Mouse (Mus musculus) adipocyte (in vitro differentiated cells): ENCODE data around the gene Ccdc137.

Experiments used
- DNase-seq: peaks from one replicate; pipeline ENCODE4 v3.0.0-alpha.2; 2016; ENCODE audit warnings: low spot score

The Ccdc137 gene

GRCm38 (mm10) chr11:120463536-120463935, 5.6 kb downstream of the Ccdc137 start:
- no peak for DNase-seq

DNA sequence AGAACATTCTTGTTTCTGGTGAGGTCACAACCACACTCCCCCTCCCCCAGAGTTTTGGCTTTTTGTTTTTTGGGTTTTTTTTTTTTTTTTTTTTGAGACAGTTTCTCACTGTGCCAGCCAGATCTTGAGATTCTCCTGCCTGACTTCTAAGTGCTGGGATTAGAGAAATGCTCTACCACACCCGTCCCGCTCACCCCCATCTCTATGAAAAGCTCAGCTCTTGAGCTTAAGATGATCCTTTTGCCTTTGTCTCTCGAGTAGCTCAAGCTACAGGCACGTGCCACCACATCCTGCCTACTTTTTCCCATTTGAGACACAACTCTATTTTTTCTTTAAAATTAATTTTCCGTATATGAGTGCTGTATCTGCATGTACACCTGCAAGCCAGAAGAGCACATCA, 6.5 kb downstream of the Ccdc137 start:
- DNase-seq, result no peak

DNA sequence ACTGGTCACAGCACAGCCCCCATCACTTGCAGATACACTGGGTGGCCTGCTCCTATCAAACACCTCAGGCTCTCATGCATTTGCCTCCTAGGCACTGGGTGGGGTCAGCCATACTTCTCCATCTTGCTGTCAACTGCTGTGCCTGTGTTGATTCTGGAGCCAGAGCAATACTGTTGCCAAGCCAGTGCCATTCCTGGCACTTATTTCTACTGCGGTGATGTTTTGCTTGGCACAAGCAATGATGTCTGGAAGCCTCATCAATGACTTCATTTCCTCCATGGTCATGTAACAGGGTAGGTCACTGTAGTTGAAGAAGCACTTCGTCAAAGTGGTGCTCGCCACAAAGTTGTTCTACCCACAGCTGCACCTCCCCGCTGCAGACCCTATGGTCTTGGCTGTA, 7.6 kb downstream of the Ccdc137 start:
- peak; percentile 60 for DNase-seq

DNA sequence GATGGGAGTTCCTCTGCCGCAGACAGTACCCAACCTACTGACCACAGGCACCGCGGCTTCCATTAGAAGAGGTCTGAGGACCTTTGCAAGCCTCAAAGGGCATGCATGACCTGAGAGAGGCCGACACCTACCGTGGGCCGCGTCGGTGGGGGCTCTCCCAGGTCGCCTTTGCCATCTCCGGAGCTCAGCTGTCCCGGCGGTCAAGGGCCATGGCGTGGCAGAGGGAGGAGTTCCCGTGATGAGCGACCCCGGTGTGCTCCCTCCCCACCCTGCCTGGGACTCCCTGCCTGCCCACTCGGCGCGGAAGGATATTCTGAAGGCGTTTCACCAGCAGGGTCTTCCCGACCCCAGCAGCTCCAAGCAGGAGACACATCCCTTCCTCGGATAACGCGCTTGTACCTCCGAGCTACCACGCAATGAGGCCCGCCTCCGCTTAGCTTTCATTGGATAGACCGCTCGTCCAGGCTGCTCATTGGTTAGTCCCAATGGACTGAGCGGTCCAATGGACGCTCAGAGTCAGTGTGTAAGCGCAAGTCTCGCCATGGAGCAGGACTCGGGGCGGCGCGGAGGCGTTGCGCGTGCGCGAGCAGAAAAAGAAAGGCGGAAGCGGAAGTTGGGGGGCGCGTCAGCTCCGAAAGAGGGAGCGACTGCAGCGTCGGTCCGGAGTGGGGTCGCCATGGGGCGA, 9.3 kb downstream of the Ccdc137 start, which contains the start of gene Arl16:
Gene Arl16, minus strand, starts transcription at position 557 of the 685 bp plus-strand sequence.
- DNase-seq, result peak; percentile 98

GRCm38 (mm10) chr11:120467736-120468092, 9.8 kb downstream of the Ccdc137 start:
- no peak for DNase-seq

GRCm38 (mm10) chr11:120472052-120472451, 14.1 kb downstream of the Ccdc137 start:
- no peak for DNase-seq

DNA sequence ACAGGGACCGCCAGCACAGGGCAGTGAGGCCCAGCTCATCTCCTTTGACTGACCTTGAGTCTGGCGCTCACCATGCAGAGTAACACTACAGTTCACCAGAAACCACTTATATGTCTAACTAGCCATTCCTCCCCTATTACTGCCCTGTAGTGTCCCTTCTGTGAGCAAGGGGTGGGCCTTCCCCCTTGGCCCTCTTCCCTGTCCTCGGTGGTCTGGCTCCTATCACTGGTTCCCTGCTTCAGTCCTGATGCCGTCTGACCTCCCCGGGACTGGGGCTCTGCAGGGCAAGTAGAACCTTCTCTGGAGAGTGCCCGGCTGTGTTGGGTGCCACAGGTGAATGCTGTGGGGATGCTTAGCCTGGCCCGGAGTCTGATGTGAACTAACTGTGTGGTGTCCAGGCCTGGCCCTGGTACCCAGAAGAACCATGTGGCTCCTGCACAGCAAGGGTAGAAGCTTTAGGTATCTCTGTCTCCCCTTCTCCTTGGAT, 25.6 kb downstream of the Ccdc137 start:
- no peak for DNase-seq

GRCm38 (mm10) chr11:120484265-120484981, 26.5 kb downstream of the Ccdc137 start, which contains the start of gene Mrpl12:
Gene Mrpl12, plus strand, starts transcription at chr11:120484613.
- peak; percentile 95 for DNase-seq

DNA sequence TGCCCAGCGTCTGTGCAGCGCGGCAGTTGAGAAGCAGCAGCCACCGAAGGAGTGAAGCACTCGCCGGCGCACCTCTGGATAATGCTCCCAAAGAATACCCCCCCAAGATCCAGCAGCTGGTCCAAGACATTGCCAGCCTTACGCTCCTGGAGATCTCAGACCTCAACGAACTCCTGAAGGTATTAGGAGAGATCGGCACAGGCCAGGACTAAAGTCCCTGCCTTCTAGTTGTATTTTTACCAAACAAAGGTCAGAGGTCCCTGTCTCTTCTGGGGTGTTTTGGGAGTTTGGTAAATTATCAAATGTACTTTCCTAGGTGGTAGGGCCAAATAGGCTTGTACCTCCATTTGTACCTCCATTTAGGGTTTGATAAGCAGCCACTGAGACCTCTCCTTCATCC, 27.3 kb downstream of the Ccdc137 start:
- no peak for DNase-seq

DNA sequence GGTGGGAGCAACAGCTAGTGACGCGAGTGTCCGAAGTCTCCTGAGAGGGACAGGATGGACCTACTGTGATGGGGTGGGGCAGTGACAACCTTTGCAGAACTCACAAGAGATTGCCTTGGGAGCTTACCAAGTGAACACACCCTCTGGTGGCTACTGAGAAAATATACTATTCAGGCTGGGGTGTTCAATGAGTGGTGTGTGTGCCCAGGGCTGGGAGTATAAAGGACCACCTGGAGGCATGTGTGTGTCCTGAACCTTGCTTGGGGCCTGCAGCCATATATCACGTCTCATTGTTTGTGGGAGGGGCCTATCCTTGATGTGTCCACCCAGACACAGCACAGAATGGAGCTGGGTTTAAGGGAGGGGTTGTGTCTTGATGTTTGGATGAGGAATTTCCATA, 30.6 kb downstream of the Ccdc137 start:
- DNase-seq, result peak; percentile 33

GRCm38 (mm10) chr11:120489054-120489761, 31.3 kb downstream of the Ccdc137 start:
- peak; percentile 95 for DNase-seq

DNA sequence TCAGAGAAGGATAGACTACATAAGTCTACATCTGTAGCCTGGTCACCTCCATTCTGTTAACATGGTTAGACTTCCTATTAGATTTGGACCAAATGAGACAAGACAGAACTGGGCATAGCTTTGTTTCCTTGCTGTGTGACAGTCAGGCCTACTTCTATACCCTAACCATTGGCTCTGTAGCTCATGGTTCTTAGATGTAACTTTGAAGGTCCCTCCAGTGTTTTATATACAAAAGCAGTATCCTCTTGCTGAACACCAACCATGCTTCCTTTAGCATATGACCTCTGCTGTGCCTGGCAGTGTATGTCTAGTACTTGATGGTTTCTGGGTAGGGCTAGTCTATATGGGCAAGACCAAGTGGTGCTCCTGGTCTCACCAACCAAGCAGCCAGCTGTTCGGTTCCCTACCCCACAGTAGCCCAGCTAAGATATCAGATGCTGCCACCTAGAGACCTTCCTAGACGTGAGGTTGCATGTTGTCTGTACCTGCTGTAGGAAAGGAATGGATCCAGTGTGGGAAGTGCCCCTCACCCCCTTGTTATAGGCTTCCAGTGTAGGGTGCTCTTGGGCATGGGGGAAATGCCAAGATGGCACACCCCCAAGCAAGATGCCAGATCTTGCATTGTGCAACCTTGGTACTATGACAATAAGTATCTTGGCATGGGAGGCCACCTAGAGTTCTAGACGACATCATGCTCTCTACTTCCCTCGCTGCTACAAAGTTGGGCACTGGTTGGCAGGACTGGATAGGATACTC, 32.6 kb downstream of the Ccdc137 start:
- DNase-seq, result peak; percentile 77

- peak; percentile 97 for DNase-seq
Observed at GRCm38 (mm10) chr11:120491317-120492023, 33.6 kb downstream of the Ccdc137 start, which contains the start of gene Slc25a10. Gene Slc25a10, plus strand, starts transcription at chr11:120491840.

GRCm38 (mm10) chr11:120492024-120492877, 34.3 kb downstream of the Ccdc137 start:
- peak; percentile 74 for DNase-seq

- DNase-seq, result no peak
Observed at GRCm38 (mm10) chr11:120492878-120493203, 34.9 kb downstream of the Ccdc137 start.

GRCm38 (mm10) chr11:120493351-120493750, 35.4 kb downstream of the Ccdc137 start:
- DNase-seq, result no peak

DNA sequence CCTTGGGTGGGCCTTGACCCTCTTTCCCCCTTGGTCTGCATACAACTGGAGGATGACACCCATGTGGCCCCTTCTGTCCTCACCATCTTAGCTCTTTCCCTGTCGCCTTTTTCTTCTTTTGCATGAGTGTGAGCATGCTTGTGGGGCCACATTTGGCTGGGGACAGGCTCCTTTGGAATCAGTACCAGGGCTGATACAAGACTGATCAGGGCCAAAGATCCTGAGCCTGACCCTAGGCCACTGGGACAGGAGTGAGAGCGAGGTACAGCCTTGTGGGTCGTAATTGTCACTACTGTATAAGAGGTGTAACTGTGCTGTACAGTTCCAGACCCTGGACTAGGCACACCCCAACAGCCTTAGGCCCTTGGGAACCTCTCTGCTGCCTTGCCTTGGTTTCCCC, 36.0 kb downstream of the Ccdc137 start:
- DNase-seq, result no peak

DNA sequence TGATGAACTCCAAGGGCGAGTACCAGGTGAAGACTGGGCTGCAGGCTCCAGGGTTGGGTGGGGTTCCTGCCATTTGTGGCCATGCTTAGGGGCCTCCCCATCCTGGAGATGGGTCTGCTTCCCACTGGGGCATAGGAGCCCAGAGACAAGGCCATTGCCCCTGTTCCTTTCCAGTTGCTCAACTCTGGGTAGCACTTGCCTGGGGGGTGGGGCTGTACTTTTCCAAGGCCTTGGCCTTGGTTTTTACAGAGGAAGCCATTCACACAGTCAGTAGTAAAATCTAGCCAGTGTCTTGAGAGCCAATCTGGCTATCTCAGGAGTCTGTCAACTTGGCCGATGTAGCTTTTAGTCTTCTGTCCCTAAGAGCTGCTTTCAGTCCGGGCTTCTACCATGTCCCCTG, 39.5 kb downstream of the Ccdc137 start:
- peak; percentile 84 for DNase-seq

DNA sequence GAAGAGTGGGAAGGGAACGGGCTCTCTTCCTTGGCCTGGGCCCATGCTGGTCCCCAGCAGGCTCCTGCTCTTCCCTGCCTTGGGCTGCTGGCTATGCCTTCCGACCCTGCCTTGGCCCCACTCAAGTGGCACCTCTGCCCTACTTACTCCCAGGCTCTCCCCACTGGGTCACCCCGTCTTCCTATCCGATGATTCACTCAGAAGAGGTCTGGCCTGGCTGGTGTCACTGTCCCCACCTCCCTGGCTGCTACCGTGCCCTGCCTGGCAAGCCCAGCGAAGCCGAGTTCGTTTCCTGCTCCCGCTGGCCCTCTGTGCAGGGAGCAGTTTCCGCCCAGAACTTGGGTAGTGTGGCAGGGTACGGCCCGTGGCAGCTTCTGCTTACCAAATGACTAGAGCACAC, 40.3 kb downstream of the Ccdc137 start:
- peak; percentile 84 for DNase-seq

- DNase-seq, result peak; percentile 28
Observed at GRCm38 (mm10) chr11:120498891-120499290, 41.0 kb downstream of the Ccdc137 start.
